Mouse (Mus musculus): ENCODE measurements around the gene Tnfsf8. TPM values are rescaled to one million over a fixed set of nuclear protein-coding genes. Genes with fewer than 3 reads are reported as not detected.

The Tnfsf8 gene
- polyA plus RNA-seq, 1 experiment, result 0.03 TPM

DNA sequence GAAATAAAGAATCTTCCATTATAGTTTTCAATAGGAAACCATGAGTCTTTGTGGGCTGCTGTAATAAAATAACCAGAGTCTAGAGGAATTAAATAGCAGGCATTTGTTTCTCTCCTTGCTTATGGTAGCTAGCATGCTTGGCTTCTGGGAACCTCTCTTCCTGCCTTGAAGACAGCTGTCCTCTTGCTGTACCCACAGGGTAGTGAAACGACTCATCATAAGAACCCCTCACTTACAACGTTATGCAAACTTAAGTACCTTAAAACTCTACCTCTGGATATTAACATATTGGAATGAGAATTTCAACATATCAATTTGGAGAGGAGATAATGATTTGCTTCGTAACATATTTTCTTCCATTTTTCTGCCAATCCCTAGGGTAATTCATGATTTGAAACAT lies 14.3 kb upstream of the Tnfsf8 start:
- no peak overlapping the region for H3K4me3 ChIP-seq (replicated peaks; ENCODE audit: insufficient read depth, low read depth, low read length)
- H3K27ac ChIP-seq (ENCODE audit: insufficient read depth, low read length), result no peak overlapping the region
- no peaks in the 10 kb centered on the region; the same call in 1 of the 2 replicates for H3K27me3 ChIP-seq (ENCODE audit: control insufficient read depth, insufficient read depth, low read length)
- H3K4me1 ChIP-seq (ENCODE audit: control insufficient read depth, insufficient read depth, low read length), result no peaks in the 10 kb centered on the region
- 91% methylated on average over 3 of the region's 3 CpGs for WGBS
- no peak for TF ChIP-seq CTCF (IDR thresholded peaks at IDR 0.05; ENCODE audit: borderline replicate concordance, insufficient read depth, low read depth, low read length)
- TF ChIP-seq POLR2A (IDR thresholded peaks at IDR 0.05; ENCODE audit: borderline replicate concordance, insufficient read depth, low read length), result no peak
- DNase-seq, result no peak

DNA sequence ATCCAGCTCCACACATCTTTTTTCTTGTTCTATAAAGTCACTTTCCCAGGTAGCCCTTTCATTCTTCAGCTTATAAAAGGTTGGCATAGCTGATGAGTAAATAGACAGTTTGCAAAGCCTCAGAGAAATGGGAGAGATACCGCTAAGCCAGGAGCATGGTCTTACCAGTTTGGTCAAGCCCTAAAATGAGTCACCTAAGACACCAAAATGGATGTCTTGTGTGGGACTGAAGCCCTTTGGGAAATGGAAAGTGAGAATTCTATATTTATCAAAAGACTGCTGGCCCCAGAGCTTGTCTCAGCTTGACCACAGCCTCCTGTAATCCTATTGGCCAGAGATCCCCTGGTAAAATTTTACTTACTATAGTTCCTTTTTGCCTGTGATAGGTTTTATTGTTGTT lies 9.5 kb upstream of the Tnfsf8 start:
- H3K27ac ChIP-seq (ENCODE audit: insufficient read depth, low read length), result no peak overlapping the region
- no peaks in the 10 kb centered on the region for H3K27me3 ChIP-seq (ENCODE audit: control insufficient read depth, insufficient read depth, low read length)
- no peaks in the 10 kb centered on the region for H3K4me1 ChIP-seq (ENCODE audit: control insufficient read depth, insufficient read depth, low read length)
- 100% methylated on average over 1 of the region's 1 CpGs for WGBS
- H3K4me3 ChIP-seq (replicated peaks; ENCODE audit: insufficient read depth, low read depth, low read length), result no peak overlapping the region
- TF ChIP-seq POLR2A (IDR thresholded peaks at IDR 0.05; ENCODE audit: borderline replicate concordance, insufficient read depth, low read length) (no peak), CTCF (IDR thresholded peaks at IDR 0.05; ENCODE audit: borderline replicate concordance, insufficient read depth, low read depth, low read length) (no peak)
- DNase-seq, result no peak

DNA sequence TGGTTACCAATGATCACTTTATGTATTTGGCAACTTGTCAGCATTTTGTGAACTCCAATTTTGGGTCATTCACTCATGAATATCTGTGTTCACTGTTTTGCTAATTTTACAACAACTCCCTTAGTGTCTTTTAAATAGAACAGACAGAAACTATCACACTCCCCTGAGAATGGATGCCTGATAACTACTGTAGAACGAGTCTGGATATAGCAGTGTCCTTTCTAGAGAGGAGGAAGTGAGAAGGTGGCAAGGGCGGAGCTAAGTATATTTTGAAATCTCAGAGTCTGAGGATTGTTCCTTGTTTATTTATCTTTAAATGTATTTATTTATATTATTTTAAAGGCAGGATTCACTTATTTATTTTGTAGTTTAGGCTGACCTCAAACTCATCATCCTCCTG lies 7.6 kb upstream of the Tnfsf8 start:
- Histone ChIP-seq H3K27me3 (ENCODE audit: control insufficient read depth, insufficient read depth, low read length) (no peaks in the 10 kb centered on the region), H3K27ac (ENCODE audit: insufficient read depth, low read length) (no peak overlapping the region), H3K4me1 (ENCODE audit: control insufficient read depth, insufficient read depth, low read length) (no peaks in the 10 kb centered on the region), H3K4me3 (replicated peaks; ENCODE audit: insufficient read depth, low read depth, low read length) (no peak overlapping the region)
- 78% methylated on average over 2 of the region's 2 CpGs for WGBS
- no peak for DNase-seq
- TF ChIP-seq POLR2A (IDR thresholded peaks at IDR 0.05; ENCODE audit: borderline replicate concordance, insufficient read depth, low read length) (no peak), CTCF (IDR thresholded peaks at IDR 0.05; ENCODE audit: borderline replicate concordance, insufficient read depth, low read depth, low read length) (no peak)

DNA sequence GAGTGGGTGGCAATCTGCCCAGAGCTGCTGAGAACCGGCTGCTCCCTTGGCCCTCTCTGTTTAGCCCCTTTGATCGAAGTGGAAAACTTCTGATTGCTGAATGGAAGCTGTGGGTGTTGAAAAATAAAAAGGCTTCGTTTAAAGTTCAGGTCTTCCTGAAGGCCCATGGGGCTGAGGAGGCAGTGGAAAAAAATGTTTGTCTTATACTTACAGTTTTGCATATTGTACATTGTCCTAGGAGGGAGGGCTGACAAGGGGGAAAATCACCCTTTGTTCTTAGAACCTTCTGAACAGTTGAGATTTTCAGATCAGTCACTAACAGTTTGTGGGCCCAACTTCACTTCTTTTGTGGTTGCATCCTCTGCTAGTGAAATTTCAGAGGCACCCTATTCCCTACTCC lies 1.8 kb upstream of the Tnfsf8 start:
- no peak for DNase-seq
- H3K4me1 ChIP-seq (ENCODE audit: control insufficient read depth, insufficient read depth, low read length), result no peaks in the 10 kb centered on the region
- H3K4me3 ChIP-seq (replicated peaks; ENCODE audit: insufficient read depth, low read depth, low read length), result no peak overlapping the region
- H3K27ac ChIP-seq (ENCODE audit: insufficient read depth, low read length), result no peak overlapping the region
- WGBS, result 16% methylated on average over 3 of the region's 3 CpGs
- no peak for TF ChIP-seq POLR2A (IDR thresholded peaks at IDR 0.05; ENCODE audit: borderline replicate concordance, insufficient read depth, low read length)
- no peak for TF ChIP-seq CTCF (IDR thresholded peaks at IDR 0.05; ENCODE audit: borderline replicate concordance, insufficient read depth, low read depth, low read length)
- no peaks in the 10 kb centered on the region; the same call in 1 of the 2 replicates for H3K27me3 ChIP-seq (ENCODE audit: control insufficient read depth, insufficient read depth, low read length)

DNA sequence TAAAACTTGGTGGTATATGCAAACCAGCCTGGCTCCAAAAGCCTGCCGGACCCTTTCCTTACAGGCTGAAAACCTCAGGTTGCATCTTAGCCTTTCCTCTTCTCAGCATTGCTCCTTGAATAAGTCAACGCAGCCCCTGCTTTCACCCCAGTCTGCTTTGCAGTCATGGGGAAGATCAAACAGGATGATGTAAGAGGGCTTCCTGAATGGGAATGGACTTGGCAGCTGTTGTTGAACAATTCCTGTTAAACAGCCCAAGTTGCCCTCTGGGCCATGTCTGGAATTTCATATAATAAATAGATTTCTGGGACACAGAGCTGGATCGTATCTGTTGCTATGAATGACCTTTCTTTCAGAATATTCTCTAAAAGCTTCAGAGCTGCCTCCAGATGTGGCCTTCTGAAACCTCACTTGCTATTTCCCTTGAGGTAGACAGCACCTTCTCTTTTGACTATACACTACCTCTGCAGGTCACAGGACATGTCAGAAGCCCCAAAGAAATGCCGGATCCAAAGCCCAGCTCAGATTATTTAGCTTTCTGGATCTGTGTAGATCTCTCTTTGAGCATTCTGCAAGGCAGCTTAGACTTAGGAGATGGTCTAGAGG lies 1.0 kb upstream of the Tnfsf8 start:
- 90% methylated on average over 4 of the region's 4 CpGs for WGBS

DNA sequence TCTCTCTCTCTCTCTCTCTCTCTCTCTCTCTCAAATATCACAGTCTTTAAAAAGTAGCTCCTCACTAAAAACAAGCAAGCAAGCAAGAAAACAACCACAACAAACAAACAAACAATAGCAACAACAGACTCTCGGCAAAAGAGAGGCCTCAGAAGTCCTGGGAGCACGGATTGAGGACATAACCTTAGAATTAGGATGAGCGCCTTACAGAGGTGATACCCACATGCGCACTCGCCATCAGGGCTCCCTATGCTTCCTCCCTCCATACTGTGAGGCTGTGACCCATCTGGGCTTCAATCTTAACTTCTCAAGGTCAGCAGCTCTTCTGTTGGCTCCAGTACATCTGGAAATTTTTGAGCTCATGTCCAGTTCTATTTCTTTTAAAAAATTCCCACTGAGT lies 911 bp downstream of the Tnfsf8 start:
- H3K4me3 ChIP-seq (replicated peaks; ENCODE audit: insufficient read depth, low read depth, low read length), result no peak overlapping the region
- no peak for DNase-seq
- no peaks in the 10 kb centered on the region for H3K4me1 ChIP-seq (ENCODE audit: control insufficient read depth, insufficient read depth, low read length)
- no peaks in the 10 kb centered on the region; the same call in 1 of the 2 replicates for H3K27me3 ChIP-seq (ENCODE audit: control insufficient read depth, insufficient read depth, low read length)
- H3K27ac ChIP-seq (ENCODE audit: insufficient read depth, low read length), result no peak overlapping the region
- TF ChIP-seq POLR2A (IDR thresholded peaks at IDR 0.05; ENCODE audit: borderline replicate concordance, insufficient read depth, low read length) (no peak), CTCF (IDR thresholded peaks at IDR 0.05; ENCODE audit: borderline replicate concordance, insufficient read depth, low read depth, low read length) (no peak)
- WGBS, result 91% methylated on average over 5 of the region's 5 CpGs

More for the DNA sequence above, 1.0 kb upstream of the Tnfsf8 start:
- no peak overlapping the region for H3K4me3 ChIP-seq (replicated peaks; ENCODE audit: insufficient read depth, low read depth, low read length)
- H3K4me1 ChIP-seq (ENCODE audit: control insufficient read depth, insufficient read depth, low read length), result no peaks in the 10 kb centered on the region
- no peak overlapping the region for H3K27ac ChIP-seq (ENCODE audit: insufficient read depth, low read length)
- no peak for TF ChIP-seq CTCF (IDR thresholded peaks at IDR 0.05; ENCODE audit: borderline replicate concordance, insufficient read depth, low read depth, low read length)
- TF ChIP-seq POLR2A (IDR thresholded peaks at IDR 0.05; ENCODE audit: borderline replicate concordance, insufficient read depth, low read length), result no peak
- no peaks in the 10 kb centered on the region; the same call in 1 of the 2 replicates for H3K27me3 ChIP-seq (ENCODE audit: control insufficient read depth, insufficient read depth, low read length)
- DNase-seq, result no peak

DNA sequence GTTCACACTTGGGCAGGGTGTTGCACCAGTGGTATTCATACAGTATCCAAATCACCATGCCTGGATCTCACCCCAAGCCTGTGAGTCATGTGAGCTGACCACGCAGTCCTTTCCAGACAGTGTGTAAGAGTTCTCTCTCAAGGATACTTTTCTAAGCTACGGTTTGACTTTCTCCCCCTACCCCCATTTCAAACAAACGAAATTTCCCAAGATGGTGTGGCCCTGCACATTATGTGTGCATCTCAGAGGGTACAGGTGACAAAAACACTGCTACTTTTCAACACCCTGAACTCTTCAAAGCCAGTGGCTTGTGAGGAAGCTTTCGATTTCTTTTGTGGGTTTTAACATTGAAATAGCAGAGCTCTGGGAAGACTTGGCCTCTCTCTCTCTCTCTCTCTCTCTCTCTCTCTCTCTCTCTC lies 1.4 kb downstream of the Tnfsf8 start:
- Histone ChIP-seq H3K27me3 (ENCODE audit: control insufficient read depth, insufficient read depth, low read length) (no peaks in the 10 kb centered on the region; the same call in 1 of the 2 replicates), H3K4me3 (replicated peaks; ENCODE audit: insufficient read depth, low read depth, low read length) (no peak overlapping the region), H3K27ac (ENCODE audit: insufficient read depth, low read length) (no peak overlapping the region), H3K4me1 (ENCODE audit: control insufficient read depth, insufficient read depth, low read length) (no peaks in the 10 kb centered on the region)
- DNase-seq, result no peak
- 87% methylated on average over 4 of the region's 4 CpGs for WGBS
- no peak for TF ChIP-seq CTCF (IDR thresholded peaks at IDR 0.05; ENCODE audit: borderline replicate concordance, insufficient read depth, low read depth, low read length)
- TF ChIP-seq POLR2A (IDR thresholded peaks at IDR 0.05; ENCODE audit: borderline replicate concordance, insufficient read depth, low read length), result no peak

DNA sequence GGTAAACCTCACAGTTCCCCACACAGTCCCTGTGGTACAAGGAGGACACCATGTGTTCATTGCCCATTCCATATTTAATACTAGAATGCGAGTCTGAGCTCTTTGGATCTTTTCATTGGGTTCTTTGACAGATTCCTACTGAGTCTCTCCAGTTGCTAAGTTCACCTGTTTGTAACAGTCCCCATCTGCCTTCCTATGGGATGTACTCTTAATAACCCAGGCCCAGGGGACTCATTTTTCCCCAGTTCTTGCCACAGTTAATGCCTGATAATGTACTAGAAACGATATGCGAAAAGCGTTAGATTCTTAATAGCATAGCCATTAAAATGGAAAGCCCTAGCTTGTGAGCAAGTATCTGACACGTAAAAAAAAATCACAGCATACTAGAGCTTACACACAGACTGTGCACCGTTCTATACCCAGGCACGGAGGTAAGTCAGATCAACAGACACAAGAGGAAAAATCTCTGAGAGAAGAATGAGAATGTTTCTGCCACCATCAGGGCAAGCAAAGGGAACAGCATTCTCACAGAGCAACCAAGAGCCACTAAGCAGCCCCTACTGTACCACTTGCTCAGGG lies 2.4 kb downstream of the Tnfsf8 start:
- Histone ChIP-seq H3K27me3 (ENCODE audit: control insufficient read depth, insufficient read depth, low read length) (no peaks in the 10 kb centered on the region; the same call in 1 of the 2 replicates), H3K4me1 (ENCODE audit: control insufficient read depth, insufficient read depth, low read length) (no peaks in the 10 kb centered on the region), H3K27ac (ENCODE audit: insufficient read depth, low read length) (no peak overlapping the region), H3K4me3 (replicated peaks; ENCODE audit: insufficient read depth, low read depth, low read length) (no peak overlapping the region)
- no peak for DNase-seq
- WGBS, result 88% methylated on average over 7 of the region's 7 CpGs
- no peak for TF ChIP-seq POLR2A (IDR thresholded peaks at IDR 0.05; ENCODE audit: borderline replicate concordance, insufficient read depth, low read length)
- no peak for TF ChIP-seq CTCF (IDR thresholded peaks at IDR 0.05; ENCODE audit: borderline replicate concordance, insufficient read depth, low read depth, low read length)

Data from cerebellum, adult 2 months (tissue).